Mouse (Mus musculus) urinary bladder, postnatal 0 days (tissue): ENCODE measurements around the gene Ddx18. TPM values are rescaled to one million over a fixed set of nuclear protein-coding genes. Genes with fewer than 3 reads are reported as not detected.

ENCODE experiments used
- polyA plus RNA-seq: library from polyadenylated mRNA; unstranded; fragments of >200 nt; fragmentation: Nextera tagmentation; extraction: Ambion mirVana; gene quantifications from 2 replicates; pipeline ENCODE4 v1.2.1, GENCODE M21; 2015

The Ddx18 gene
- polyA plus RNA-seq: 30.1 and 38.6 TPM in 2 replicates

GRCm38 (mm10) chr1:121567521-121568489 is at the start of gene Ddx18:
Gene Ddx18 (minus strand): TSS chr1:121567989.

GRCm38 (mm10) chr1:121528399-121528720 is 39.4 kb downstream of the Ddx18 start, which contains the start of gene Htr5b:
Gene Htr5b (minus strand): TSS chr1:121528465.

Other genes starting within 250 kb of the Ddx18 start
- 34.6 and 39.1 TPM in 2 replicates for gene Insig2, start 235.4 kb downstream of the Ddx18 start, polyA plus RNA-seq
- 5.0 and 5.7 TPM in 2 replicates for gene Ccdc93, start 136.9 kb downstream of the Ddx18 start, polyA plus RNA-seq
- gene Htr5b, start 39.5 kb downstream of the Ddx18 start, polyA plus RNA-seq: not detected in 2 replicates